Mouse (Mus musculus): ENCODE results near the gene Slc39a3. TPM values are rescaled to one million over a fixed set of nuclear protein-coding genes. Genes with fewer than 3 reads are reported as not detected.

Gene Slc39a3
- polyA plus RNA-seq, 1 experiment, result 21.8 TPM

- Histone ChIP-seq H3K27me3 (ENCODE audit: control insufficient read depth, insufficient read depth, insufficient read length) (peaks cover 6% of the 10 kb centered on the region), H3ac (ENCODE audit: control insufficient read depth, insufficient read length) (no peak overlapping the region), H3K4me2 (ENCODE audit: low read depth) (no peak overlapping the region), H3K36me3 (ENCODE audit: control insufficient read depth, insufficient read depth) (no peaks in the 10 kb centered on the region), H3K4me3 (no peak overlapping the region), H3K79me2 (ENCODE audit: control insufficient read depth, insufficient read depth) (no peaks in the 10 kb centered on the region)
- no peak for TF ChIP-seq E2F4 (IDR thresholded peaks at IDR 0.05; ENCODE audit: insufficient read depth)
- TF ChIP-seq POLR2A (IDR thresholded peaks at IDR 0.05; ENCODE audit: insufficient read length, low read depth), result no peak
- no peak for TF ChIP-seq MYOG (IDR thresholded peaks at IDR 0.05; ENCODE audit: control insufficient read depth in 1 of 3, insufficient read depth in 1 of 3, insufficient read length in 2 of 3, low read depth in 2 of 3)
- no peak for TF ChIP-seq REST (IDR thresholded peaks at IDR 0.05; ENCODE audit: insufficient read depth, insufficient read length)
- TF ChIP-seq SRF (IDR thresholded peaks at IDR 0.05; ENCODE audit: control insufficient read depth, insufficient read length, low read depth), result no peak
- TF ChIP-seq POLR2AphosphoS2 (IDR thresholded peaks at IDR 0.05; ENCODE audit: insufficient read length, low read depth), result no peak
- TF ChIP-seq MAX (IDR thresholded peaks at IDR 0.05; ENCODE audit: low read depth), result no peak
- TF ChIP-seq TCF3 (IDR thresholded peaks at IDR 0.05; ENCODE audit: insufficient read length, low read depth), result no peak
- no peak for TF ChIP-seq USF1 (IDR thresholded peaks at IDR 0.05; ENCODE audit: low read depth)
- no peak for TF ChIP-seq CEBPB (IDR thresholded peaks at IDR 0.05; ENCODE audit: insufficient read depth, poor library complexity, severe bottlenecking)
- no peak for TF ChIP-seq TCF12 (IDR thresholded peaks at IDR 0.05; ENCODE audit: insufficient read depth, poor library complexity, severe bottlenecking)
- no peak for TF ChIP-seq MYOD1 (IDR thresholded peaks at IDR 0.05; ENCODE audit: control insufficient read depth in 1 of 3, insufficient read length in 2 of 3, low read depth in 2 of 3)
Observed at GRCm38 (mm10) chr10:80996501-80996900, 40.7 kb downstream of the Slc39a3 start.

GRCm38 (mm10) chr10:80995091-80995632 is 42.1 kb downstream of the Slc39a3 start:
- TF ChIP-seq CEBPB (IDR thresholded peaks at IDR 0.05; ENCODE audit: insufficient read depth, poor library complexity, severe bottlenecking) (no peak), MAX (IDR thresholded peaks at IDR 0.05; ENCODE audit: low read depth) (no peak), POLR2A (IDR thresholded peaks at IDR 0.05; ENCODE audit: insufficient read length, low read depth) (no peak), SRF (IDR thresholded peaks at IDR 0.05; ENCODE audit: control insufficient read depth, insufficient read length, low read depth) (no peak), USF1 (IDR thresholded peaks at IDR 0.05; ENCODE audit: low read depth) (no peak), TCF3 (IDR thresholded peaks at IDR 0.05; ENCODE audit: insufficient read length, low read depth) (no peak), TCF12 (IDR thresholded peaks at IDR 0.05; ENCODE audit: insufficient read depth, poor library complexity, severe bottlenecking) (no peak), MYOG (IDR thresholded peaks at IDR 0.05; ENCODE audit: control insufficient read depth in 1 of 3, insufficient read depth in 1 of 3, insufficient read length in 2 of 3, low read depth in 2 of 3) (no peak), E2F4 (IDR thresholded peaks at IDR 0.05; ENCODE audit: insufficient read depth) (no peak), MYOD1 (IDR thresholded peaks at IDR 0.05; ENCODE audit: control insufficient read depth in 1 of 3, insufficient read length in 2 of 3, low read depth in 2 of 3) (no peak), POLR2AphosphoS2 (IDR thresholded peaks at IDR 0.05; ENCODE audit: insufficient read length, low read depth) (no peak), REST (IDR thresholded peaks at IDR 0.05; ENCODE audit: insufficient read depth, insufficient read length) (no peak)
- H3K36me3 ChIP-seq (ENCODE audit: control insufficient read depth, insufficient read depth), result no peaks in the 10 kb centered on the region
- no peak overlapping the region for H3ac ChIP-seq (ENCODE audit: control insufficient read depth, insufficient read length)
- no peaks in the 10 kb centered on the region for H3K27me3 ChIP-seq (ENCODE audit: control insufficient read depth, insufficient read depth, insufficient read length)
- no peak overlapping the region for H3K4me3 ChIP-seq
- H3K79me2 ChIP-seq (ENCODE audit: control insufficient read depth, insufficient read depth), result no peaks in the 10 kb centered on the region
- H3K4me2 ChIP-seq (ENCODE audit: low read depth), result peak overlapping the region; percentile 61

GRCm38 (mm10) chr10:80994621-80995020 is 42.6 kb downstream of the Slc39a3 start:
- peak overlapping the region; percentile 61 for H3K4me2 ChIP-seq (ENCODE audit: low read depth)
- no peak overlapping the region for H3K4me3 ChIP-seq
- H3K27me3 ChIP-seq (ENCODE audit: control insufficient read depth, insufficient read depth, insufficient read length), result no peaks in the 10 kb centered on the region
- H3ac ChIP-seq (ENCODE audit: control insufficient read depth, insufficient read length), result no peak overlapping the region
- TF ChIP-seq SRF (IDR thresholded peaks at IDR 0.05; ENCODE audit: control insufficient read depth, insufficient read length, low read depth) (no peak), TCF3 (IDR thresholded peaks at IDR 0.05; ENCODE audit: insufficient read length, low read depth) (no peak), REST (IDR thresholded peaks at IDR 0.05; ENCODE audit: insufficient read depth, insufficient read length) (no peak), POLR2AphosphoS2 (IDR thresholded peaks at IDR 0.05; ENCODE audit: insufficient read length, low read depth) (no peak), MYOD1 (IDR thresholded peaks at IDR 0.05; ENCODE audit: control insufficient read depth in 1 of 3, insufficient read length in 2 of 3, low read depth in 2 of 3) (no peak), CEBPB (IDR thresholded peaks at IDR 0.05; ENCODE audit: insufficient read depth, poor library complexity, severe bottlenecking) (no peak), E2F4 (IDR thresholded peaks at IDR 0.05; ENCODE audit: insufficient read depth) (no peak), USF1 (IDR thresholded peaks at IDR 0.05; ENCODE audit: low read depth) (no peak), TCF12 (IDR thresholded peaks at IDR 0.05; ENCODE audit: insufficient read depth, poor library complexity, severe bottlenecking) (no peak), MYOG (IDR thresholded peaks at IDR 0.05; ENCODE audit: control insufficient read depth in 1 of 3, insufficient read depth in 1 of 3, insufficient read length in 2 of 3, low read depth in 2 of 3) (no peak), POLR2A (IDR thresholded peaks at IDR 0.05; ENCODE audit: insufficient read length, low read depth) (no peak), MAX (IDR thresholded peaks at IDR 0.05; ENCODE audit: low read depth) (no peak)
- no peaks in the 10 kb centered on the region for H3K36me3 ChIP-seq (ENCODE audit: control insufficient read depth, insufficient read depth)
- no peaks in the 10 kb centered on the region for H3K79me2 ChIP-seq (ENCODE audit: control insufficient read depth, insufficient read depth)

- Histone ChIP-seq H3K79me2 (ENCODE audit: control insufficient read depth, insufficient read depth) (no peaks in the 10 kb centered on the region), H3K4me3 (no peak overlapping the region), H3K36me3 (ENCODE audit: control insufficient read depth, insufficient read depth) (no peaks in the 10 kb centered on the region), H3K27me3 (ENCODE audit: control insufficient read depth, insufficient read depth, insufficient read length) (no peaks in the 10 kb centered on the region), H3ac (ENCODE audit: control insufficient read depth, insufficient read length) (no peak overlapping the region), H3K4me2 (ENCODE audit: low read depth) (no peak overlapping the region)
- TF ChIP-seq MYOD1 (IDR thresholded peaks at IDR 0.05; ENCODE audit: control insufficient read depth in 1 of 3, insufficient read length in 2 of 3, low read depth in 2 of 3) (no peak), POLR2AphosphoS2 (IDR thresholded peaks at IDR 0.05; ENCODE audit: insufficient read length, low read depth) (no peak), MYOG (IDR thresholded peaks at IDR 0.05; ENCODE audit: control insufficient read depth in 1 of 3, insufficient read depth in 1 of 3, insufficient read length in 2 of 3, low read depth in 2 of 3) (no peak), E2F4 (IDR thresholded peaks at IDR 0.05; ENCODE audit: insufficient read depth) (no peak), CEBPB (IDR thresholded peaks at IDR 0.05; ENCODE audit: insufficient read depth, poor library complexity, severe bottlenecking) (no peak), TCF3 (IDR thresholded peaks at IDR 0.05; ENCODE audit: insufficient read length, low read depth) (no peak), SRF (IDR thresholded peaks at IDR 0.05; ENCODE audit: control insufficient read depth, insufficient read length, low read depth) (no peak), MAX (IDR thresholded peaks at IDR 0.05; ENCODE audit: low read depth) (no peak), TCF12 (IDR thresholded peaks at IDR 0.05; ENCODE audit: insufficient read depth, poor library complexity, severe bottlenecking) (no peak), POLR2A (IDR thresholded peaks at IDR 0.05; ENCODE audit: insufficient read length, low read depth) (no peak), REST (IDR thresholded peaks at IDR 0.05; ENCODE audit: insufficient read depth, insufficient read length) (no peak)
Observed at GRCm38 (mm10) chr10:80993276-80993675, 44.0 kb downstream of the Slc39a3 start.

Measured in myocyte (in vitro differentiated cells).